Mouse (Mus musculus): Measurements from ENCODE around the gene Slc5a12. TPM values are rescaled to one million over a fixed set of nuclear protein-coding genes. Genes with fewer than 3 reads are reported as not detected.

Gene Slc5a12
- not detected in 2 replicates for polyA plus RNA-seq (2015; fragmentation: Nextera tagmentation; extraction: Ambion mirVana)

- no peaks in the 10 kb centered on the region for H3K4me1 ChIP-seq (replicated peaks; ENCODE audit: control insufficient read depth, insufficient read depth, low read length)
- no peak within 1 kb of the TSS for H3K9ac ChIP-seq (ENCODE audit: low read length)
- no peak within 1 kb of the TSS for H3K4me3 ChIP-seq (ENCODE audit: low read length)
- no peak within 1 kb of the TSS for H3K27ac ChIP-seq (ENCODE audit: low read length)
- H3K27me3 ChIP-seq (ENCODE audit: control insufficient read depth, insufficient read depth, low read depth, low read length), result no peaks in the 10 kb centered on the region
- H3K9me3 ChIP-seq (ENCODE audit: control insufficient read depth, low read length), result no peaks in the 10 kb centered on the region
- WGBS, result 44% methylated on average over 2 of the region's 2 CpGs
- H3K36me3 ChIP-seq (ENCODE audit: control insufficient read depth, insufficient read depth, low read length), result no peaks in the 10 kb centered on the region
- no peak within 1 kb of the TSS for H3K4me2 ChIP-seq (ENCODE audit: low read depth, low read length)
- no peak for ATAC-seq (ENCODE audit: low read depth)
Measured at GRCm38 (mm10) chr2:110596932-110597331, at the start of gene Slc5a12. Slc5a12 (plus strand) TSS chr2:110597298.

- Histone ChIP-seq H3K9me3 (ENCODE audit: control insufficient read depth, low read length) (no peaks in the 10 kb centered on the region), H3K4me3 (ENCODE audit: low read length) (no peak overlapping the region), H3K4me1 (replicated peaks; ENCODE audit: control insufficient read depth, insufficient read depth, low read length) (no peaks in the 10 kb centered on the region), H3K4me2 (ENCODE audit: low read depth, low read length) (no peak overlapping the region), H3K27ac (ENCODE audit: low read length) (no peak overlapping the region), H3K9ac (ENCODE audit: low read length) (no peak overlapping the region), H3K27me3 (ENCODE audit: control insufficient read depth, insufficient read depth, low read depth, low read length) (no peaks in the 10 kb centered on the region), H3K36me3 (ENCODE audit: control insufficient read depth, insufficient read depth, low read length) (no peaks in the 10 kb centered on the region)
- no peak for ATAC-seq (ENCODE audit: low read depth)
- WGBS, result 77% methylated on average over 1 of the region's 1 CpGs
Measured at GRCm38 (mm10) chr2:110556098-110556497, 41.0 kb upstream of the Slc5a12 start.

GRCm38 (mm10) chr2:110562621-110563020 lies 34.5 kb upstream of the Slc5a12 start:
- no peaks in the 10 kb centered on the region for H3K36me3 ChIP-seq (ENCODE audit: control insufficient read depth, insufficient read depth, low read length)
- no peaks in the 10 kb centered on the region for H3K27me3 ChIP-seq (ENCODE audit: control insufficient read depth, insufficient read depth, low read depth, low read length)
- H3K27ac ChIP-seq (ENCODE audit: low read length), result no peak overlapping the region
- WGBS, result 62% methylated on average over 2 of the region's 2 CpGs
- no peak overlapping the region for H3K4me2 ChIP-seq (ENCODE audit: low read depth, low read length)
- no peaks in the 10 kb centered on the region for H3K4me1 ChIP-seq (replicated peaks; ENCODE audit: control insufficient read depth, insufficient read depth, low read length)
- no peak overlapping the region for H3K9ac ChIP-seq (ENCODE audit: low read length)
- no peak for ATAC-seq (ENCODE audit: low read depth)
- no peak overlapping the region for H3K4me3 ChIP-seq (ENCODE audit: low read length)
- H3K9me3 ChIP-seq (ENCODE audit: control insufficient read depth, low read length), result no peaks in the 10 kb centered on the region

- Histone ChIP-seq H3K36me3 (ENCODE audit: control insufficient read depth, insufficient read depth, low read length) (no peaks in the 10 kb centered on the region), H3K9ac (ENCODE audit: low read length) (no peak overlapping the region)
Measured at GRCm38 (mm10) chr2:110564673-110565627, 32.1 kb upstream of the Slc5a12 start.

GRCm38 (mm10) chr2:110586692-110587091 lies 10.4 kb upstream of the Slc5a12 start:
- Histone ChIP-seq H3K27ac (ENCODE audit: low read length) (no peak overlapping the region), H3K27me3 (ENCODE audit: control insufficient read depth, insufficient read depth, low read depth, low read length) (no peaks in the 10 kb centered on the region), H3K9ac (ENCODE audit: low read length) (no peak overlapping the region), H3K4me2 (ENCODE audit: low read depth, low read length) (no peak overlapping the region), H3K36me3 (ENCODE audit: control insufficient read depth, insufficient read depth, low read length) (no peaks in the 10 kb centered on the region), H3K9me3 (ENCODE audit: control insufficient read depth, low read length) (no peaks in the 10 kb centered on the region), H3K4me1 (replicated peaks; ENCODE audit: control insufficient read depth, insufficient read depth, low read length) (no peaks in the 10 kb centered on the region), H3K4me3 (ENCODE audit: low read length) (no peak overlapping the region)
- no peak for ATAC-seq (ENCODE audit: low read depth)
- 79% methylated on average over 6 of the region's 6 CpGs for WGBS

More at GRCm38 (mm10) chr2:110564673-110565627, 32.1 kb upstream of the Slc5a12 start:
- Histone ChIP-seq H3K27me3 (ENCODE audit: control insufficient read depth, insufficient read depth, low read depth, low read length) (no peaks in the 10 kb centered on the region), H3K9me3 (ENCODE audit: control insufficient read depth, low read length) (no peaks in the 10 kb centered on the region), H3K4me1 (replicated peaks; ENCODE audit: control insufficient read depth, insufficient read depth, low read length) (no peaks in the 10 kb centered on the region), H3K4me2 (ENCODE audit: low read depth, low read length) (no peak overlapping the region), H3K4me3 (ENCODE audit: low read length) (no peak overlapping the region), H3K27ac (ENCODE audit: low read length) (no peak overlapping the region)
- WGBS, result 30% methylated on average over 5 of the region's 5 CpGs
- ATAC-seq (ENCODE audit: low read depth), result peak; percentile 85

- H3K9me3 ChIP-seq (ENCODE audit: control insufficient read depth, low read length), result no peaks in the 10 kb centered on the region
- no peak overlapping the region for H3K4me3 ChIP-seq (ENCODE audit: low read length)
- H3K27ac ChIP-seq (ENCODE audit: low read length), result no peak overlapping the region
- H3K4me1 ChIP-seq (replicated peaks; ENCODE audit: control insufficient read depth, insufficient read depth, low read length), result no peaks in the 10 kb centered on the region
- H3K9ac ChIP-seq (ENCODE audit: low read length), result no peak overlapping the region
- ATAC-seq (ENCODE audit: low read depth), result no peak
- WGBS, result 66% methylated on average over 1 of the region's 1 CpGs
- H3K4me2 ChIP-seq (ENCODE audit: low read depth, low read length), result no peak overlapping the region
- no peaks in the 10 kb centered on the region for H3K27me3 ChIP-seq (ENCODE audit: control insufficient read depth, insufficient read depth, low read depth, low read length)
- H3K36me3 ChIP-seq (ENCODE audit: control insufficient read depth, insufficient read depth, low read length), result no peaks in the 10 kb centered on the region
Measured at GRCm38 (mm10) chr2:110590007-110590406, 7.1 kb upstream of the Slc5a12 start.

GRCm38 (mm10) chr2:110592276-110592675 lies 4.8 kb upstream of the Slc5a12 start:
- Histone ChIP-seq H3K9ac (ENCODE audit: low read length) (no peak overlapping the region), H3K27me3 (ENCODE audit: control insufficient read depth, insufficient read depth, low read depth, low read length) (no peaks in the 10 kb centered on the region), H3K36me3 (ENCODE audit: control insufficient read depth, insufficient read depth, low read length) (no peaks in the 10 kb centered on the region), H3K4me2 (ENCODE audit: low read depth, low read length) (no peak overlapping the region), H3K27ac (ENCODE audit: low read length) (no peak overlapping the region), H3K4me1 (replicated peaks; ENCODE audit: control insufficient read depth, insufficient read depth, low read length) (no peaks in the 10 kb centered on the region), H3K9me3 (ENCODE audit: control insufficient read depth, low read length) (no peaks in the 10 kb centered on the region), H3K4me3 (ENCODE audit: low read length) (no peak overlapping the region)
- no peak for ATAC-seq (ENCODE audit: low read depth)
- 71% methylated on average over 3 of the region's 3 CpGs for WGBS

GRCm38 (mm10) chr2:110644358-110644757 lies 47.3 kb downstream of the Slc5a12 start:
- WGBS, result 63% methylated on average over 1 of the region's 1 CpGs
- H3K9me3 ChIP-seq (ENCODE audit: control insufficient read depth, low read length), result no peaks in the 10 kb centered on the region

GRCm38 (mm10) chr2:110644846-110645245 lies 47.7 kb downstream of the Slc5a12 start:
- no peak for ATAC-seq (ENCODE audit: low read depth)
- Histone ChIP-seq H3K27ac (ENCODE audit: low read length) (no peak overlapping the region), H3K9me3 (ENCODE audit: control insufficient read depth, low read length) (no peaks in the 10 kb centered on the region), H3K4me2 (ENCODE audit: low read depth, low read length) (no peak overlapping the region), H3K36me3 (ENCODE audit: control insufficient read depth, insufficient read depth, low read length) (no peaks in the 10 kb centered on the region), H3K9ac (ENCODE audit: low read length) (no peak overlapping the region), H3K4me3 (ENCODE audit: low read length) (no peak overlapping the region), H3K27me3 (ENCODE audit: control insufficient read depth, insufficient read depth, low read depth, low read length) (no peaks in the 10 kb centered on the region), H3K4me1 (replicated peaks; ENCODE audit: control insufficient read depth, insufficient read depth, low read length) (no peaks in the 10 kb centered on the region)

More at GRCm38 (mm10) chr2:110644358-110644757, 47.3 kb downstream of the Slc5a12 start:
- no peaks in the 10 kb centered on the region for H3K27me3 ChIP-seq (ENCODE audit: control insufficient read depth, insufficient read depth, low read depth, low read length)
- H3K4me3 ChIP-seq (ENCODE audit: low read length), result no peak overlapping the region
- no peak for ATAC-seq (ENCODE audit: low read depth)
- no peak overlapping the region for H3K27ac ChIP-seq (ENCODE audit: low read length)
- no peak overlapping the region for H3K9ac ChIP-seq (ENCODE audit: low read length)
- H3K4me1 ChIP-seq (replicated peaks; ENCODE audit: control insufficient read depth, insufficient read depth, low read length), result no peaks in the 10 kb centered on the region
- H3K36me3 ChIP-seq (ENCODE audit: control insufficient read depth, insufficient read depth, low read length), result no peaks in the 10 kb centered on the region
- no peak overlapping the region for H3K4me2 ChIP-seq (ENCODE audit: low read depth, low read length)

Measured in lung, embryonic 16.5 days (tissue).